Mouse (Mus musculus) heart, postnatal 0 days (tissue): ENCODE measurements around the gene Nr1h2.

Experiments
- CTCF ChIP-seq: IDR thresholded peaks from 2 replicates; pipeline ENCODE4 v1.5.1; 2016; ENCODE audit warnings: antibody characterized with exemption, control low read depth, low read depth
- EP300 ChIP-seq: IDR thresholded peaks from 2 replicates; pipeline ENCODE4 v1.6.1; 2016; ENCODE audit warnings: antibody characterized with exemption, low read depth

GRCm38 (mm10) chr7:44537496-44537895 lies 16.3 kb downstream of the Nr1h2 start:
- TF ChIP-seq CTCF = no peak
- TF ChIP-seq EP300 = no peak
